Mouse (Mus musculus) heart, adult 11 months (tissue): ENCODE measurements around the gene Gtf2f2.

Experiments
- DNase-seq: peaks from one replicate; pipeline ENCODE4 v3.0.0; 2022

Gtf2f2 gene

DNA sequence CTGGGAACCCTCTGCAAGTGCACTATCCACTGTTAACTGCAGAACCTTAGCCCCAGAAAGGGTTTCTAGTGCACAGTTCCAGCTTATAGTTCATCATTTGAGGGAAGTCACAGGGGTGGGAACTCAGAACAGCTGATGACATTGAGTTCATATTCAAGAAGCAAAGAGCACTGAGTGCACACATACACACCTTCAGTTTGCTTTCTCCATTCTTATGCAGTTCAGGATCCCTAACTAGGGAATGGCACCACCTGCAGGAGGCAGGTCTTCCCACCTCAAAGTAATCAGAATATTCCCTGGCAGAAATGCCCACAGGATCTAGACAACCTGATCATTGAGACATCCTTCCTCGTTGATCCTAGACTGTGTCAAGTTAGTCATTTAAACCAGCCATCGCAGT is 151.0 kb downstream of the Gtf2f2 start:
- no peak for DNase-seq

DNA sequence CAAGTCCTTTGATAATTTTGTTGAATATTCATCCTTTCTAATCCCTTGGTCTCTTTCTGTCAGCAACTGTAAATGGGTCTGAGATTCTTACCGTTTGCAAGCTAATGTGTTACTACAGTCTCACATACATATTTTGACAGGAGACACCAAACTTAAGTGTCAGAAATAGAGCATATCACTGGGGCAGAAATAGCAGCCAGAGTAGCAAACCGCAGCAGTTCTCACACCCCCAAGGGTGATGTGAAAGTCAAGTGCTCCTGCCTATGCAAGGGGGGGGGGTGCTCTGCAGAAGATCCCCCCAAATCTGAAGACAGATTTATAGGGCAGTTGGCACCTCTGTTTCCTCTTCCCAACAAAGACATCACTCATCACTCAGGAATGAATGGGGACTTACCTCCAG is 152.5 kb downstream of the Gtf2f2 start:
- DNase-seq = no peak

DNA sequence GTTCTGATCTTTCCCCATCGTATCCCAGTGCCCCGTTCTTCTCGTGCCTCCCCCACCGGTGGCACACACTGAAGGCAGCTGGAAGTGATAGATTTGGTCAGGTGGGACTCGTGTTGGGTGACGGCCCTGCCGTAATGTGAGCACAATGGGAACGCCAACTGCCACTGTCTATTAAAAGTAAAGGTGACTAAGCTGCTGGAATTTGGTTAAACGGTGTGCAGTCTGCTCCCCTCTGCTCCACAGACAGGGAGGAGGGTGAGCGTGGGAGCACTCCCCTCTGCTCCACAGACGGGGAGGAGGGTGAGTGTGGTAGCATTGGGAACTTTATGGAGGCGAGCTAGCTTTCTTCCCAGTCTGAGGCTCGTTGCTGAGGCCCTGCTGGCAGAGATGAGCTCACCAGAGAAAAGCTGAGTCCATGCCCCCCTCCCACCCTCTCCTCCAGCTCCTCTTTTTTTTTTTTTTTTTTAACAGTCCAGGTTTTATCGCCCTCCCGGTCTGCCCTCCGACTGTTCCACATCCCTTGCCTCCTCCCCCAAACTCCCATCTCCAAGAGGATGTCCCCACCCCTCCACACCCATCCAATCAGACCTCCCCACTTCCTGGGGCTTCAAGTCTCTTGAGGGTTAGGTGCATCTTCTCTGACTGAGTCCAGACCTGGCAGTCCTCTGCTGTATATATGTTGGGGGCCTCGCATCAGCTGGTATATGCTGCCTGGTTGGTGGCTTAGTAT is 155.2 kb downstream of the Gtf2f2 start:
- no peak for DNase-seq

DNA sequence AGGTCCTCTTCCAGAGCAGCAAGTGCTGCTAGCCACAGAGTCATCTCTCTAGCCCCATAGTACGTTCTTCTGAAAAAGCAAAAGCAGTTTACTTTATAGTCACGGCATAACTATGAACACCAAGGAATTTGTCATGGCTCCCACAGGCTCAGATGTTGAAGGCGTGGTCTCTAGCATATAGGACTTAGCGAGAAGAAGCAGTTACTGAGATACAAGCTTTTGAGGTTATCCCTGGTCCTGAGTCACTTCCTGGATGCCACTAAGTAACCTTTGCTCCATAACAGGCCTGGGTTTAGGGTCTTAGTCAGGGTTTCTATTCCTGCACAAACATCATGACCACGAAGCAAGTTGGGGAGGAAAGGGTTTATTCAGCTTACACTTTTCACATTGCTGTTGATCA is 158.6 kb downstream of the Gtf2f2 start:
- no peak for DNase-seq

DNA sequence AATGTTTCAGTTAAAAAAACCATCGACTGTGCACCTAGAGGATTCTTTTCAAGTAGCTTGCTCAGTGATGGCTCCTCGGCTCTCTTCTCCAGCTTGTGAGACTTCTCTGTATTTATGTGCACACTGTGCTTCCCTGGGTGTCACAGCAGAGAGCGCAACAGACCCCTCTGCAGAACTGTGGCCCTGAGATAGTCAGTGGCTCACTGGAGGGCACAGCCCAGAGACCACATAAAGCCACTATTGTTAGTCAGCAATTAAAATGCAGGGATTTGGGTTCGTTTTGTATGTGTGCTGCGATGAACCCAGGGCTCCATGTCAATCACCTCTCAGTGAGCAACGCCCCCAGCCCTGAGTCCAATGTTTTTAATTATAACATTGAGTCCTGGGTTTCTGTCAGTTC is 159.8 kb downstream of the Gtf2f2 start:
- no peak for DNase-seq

DNA sequence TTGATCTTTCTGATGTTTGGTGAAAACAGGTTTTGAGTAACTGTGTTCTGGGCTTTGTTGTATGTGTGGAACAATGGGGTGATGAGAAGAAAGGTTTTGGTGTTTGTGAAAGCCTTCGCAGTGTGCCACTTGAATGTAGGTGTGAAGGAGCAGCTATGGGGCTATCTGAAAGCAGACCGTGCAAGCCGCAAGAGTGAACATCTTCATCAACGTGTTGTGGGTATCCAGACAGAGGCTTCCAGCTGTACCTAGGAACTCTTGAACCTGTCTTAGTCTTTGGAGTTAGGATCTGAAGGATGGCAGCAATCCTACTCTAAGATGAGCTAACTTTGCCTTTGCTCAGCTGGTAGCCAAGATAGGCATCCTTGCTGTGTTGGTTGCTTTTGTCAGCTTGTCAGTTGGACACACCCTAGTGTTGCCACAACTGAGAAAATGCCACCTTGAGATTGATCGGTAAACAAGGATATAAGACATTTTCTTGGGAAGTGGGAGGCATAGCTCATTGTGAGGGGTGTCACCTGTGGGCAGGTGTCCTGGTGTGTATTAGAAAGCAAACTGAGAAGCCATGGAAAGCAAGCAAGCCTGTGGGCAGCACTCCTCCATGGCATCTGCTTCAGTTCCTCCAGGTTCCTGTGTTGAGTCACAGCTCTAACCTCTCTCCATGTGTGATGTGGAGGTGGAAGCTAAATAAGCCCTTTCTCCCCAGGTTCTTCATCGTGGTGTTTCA is 160.7 kb downstream of the Gtf2f2 start:
- no peak for DNase-seq

DNA sequence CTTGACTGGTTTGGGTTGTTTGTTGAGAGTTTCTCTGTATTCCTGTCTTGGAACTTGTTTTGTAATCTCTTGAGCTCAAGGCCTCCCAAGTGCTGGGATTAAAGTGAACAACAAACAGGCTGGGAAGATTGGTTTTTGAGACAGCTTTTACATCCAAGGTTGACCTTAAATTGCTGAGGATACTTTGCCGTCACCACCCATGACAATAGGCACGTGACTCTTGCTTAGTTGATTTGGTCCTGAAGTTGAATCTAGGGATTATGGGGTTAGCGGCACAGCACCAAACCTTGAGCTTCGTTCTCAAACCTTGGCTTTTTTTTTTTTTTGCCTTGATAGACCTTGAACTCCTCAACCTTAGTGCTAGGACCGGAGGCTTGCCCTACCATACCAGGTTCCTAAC is 161.4 kb downstream of the Gtf2f2 start:
- DNase-seq = no peak

DNA sequence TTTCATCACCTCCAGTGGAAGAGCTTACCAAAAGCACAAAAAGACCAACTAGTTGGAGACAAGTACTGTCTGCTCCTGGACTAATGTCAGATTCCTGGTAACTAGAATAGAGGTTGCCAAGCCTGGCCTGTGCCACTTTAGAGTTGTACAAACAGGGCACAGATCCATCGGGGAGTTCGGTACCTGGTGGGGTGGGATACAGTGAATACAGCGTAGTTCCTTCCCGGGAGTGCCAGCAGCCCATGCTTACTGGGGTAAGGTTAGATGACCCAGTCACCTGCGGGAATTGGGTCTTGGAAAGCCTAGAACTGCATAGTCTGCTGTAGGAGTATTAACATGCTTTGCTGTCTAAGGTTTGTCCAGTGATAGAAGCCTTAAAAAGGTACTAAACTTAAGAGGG is 162.2 kb downstream of the Gtf2f2 start:
- DNase-seq = peak; percentile 86

DNA sequence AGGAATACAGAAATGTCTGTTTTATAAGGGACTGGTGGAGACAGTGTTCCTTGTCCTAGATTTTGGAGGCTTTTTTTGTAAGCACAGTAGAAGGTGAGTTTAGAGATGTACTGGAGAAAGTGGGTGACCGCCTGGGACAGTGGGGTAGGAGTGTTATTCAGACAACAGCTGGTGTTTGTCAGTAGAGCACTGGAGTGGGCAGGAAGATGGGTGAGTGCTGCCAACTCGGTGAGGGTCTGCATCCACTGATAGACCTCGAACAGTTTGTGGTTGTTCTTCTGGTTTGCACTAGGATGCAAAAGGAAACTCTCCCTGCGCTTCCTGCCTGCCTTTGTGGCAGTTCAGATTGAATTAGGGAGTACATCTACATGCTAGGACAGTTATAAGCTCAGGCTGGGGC is 163.0 kb downstream of the Gtf2f2 start:
- no peak for DNase-seq
